Mouse (Mus musculus): ENCODE results near the gene Ubap1l.

DNA sequence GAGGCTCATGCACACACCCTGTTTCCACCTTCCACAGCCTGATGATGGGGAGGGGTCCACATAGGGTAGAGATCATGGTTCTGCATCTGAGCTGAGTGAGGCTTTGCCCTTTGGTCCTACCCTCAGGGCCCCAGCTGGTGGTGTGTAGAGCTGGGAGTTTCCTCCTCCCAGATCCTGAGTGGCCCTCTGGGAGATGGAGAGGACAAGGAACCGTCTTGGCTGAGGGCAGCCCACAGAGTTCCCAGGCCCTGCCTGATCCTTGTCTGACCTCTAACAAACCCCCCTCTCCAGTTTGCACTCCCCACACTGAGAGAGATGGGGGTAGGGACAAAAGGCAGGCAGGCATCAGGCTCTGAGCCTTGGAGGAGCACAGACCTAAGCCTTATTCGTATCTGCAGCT, 33.5 kb downstream of the Ubap1l start:
- no peak for TF ChIP-seq EP300 (IDR thresholded peaks at IDR 0.05; ENCODE audit: low read depth)
- TF ChIP-seq CTCF (IDR thresholded peaks at IDR 0.05; ENCODE audit: low read depth), result no peak
